Mouse (Mus musculus) left cerebral cortex, postnatal 4 days (tissue): ENCODE measurements around the gene Rab3gap1. TPM values are rescaled to one million over a fixed set of nuclear protein-coding genes. Genes with fewer than 3 reads are reported as not detected.

Source experiments
- DNase-seq: peaks from one replicate; pipeline ENCODE4 v3.0.0-alpha.2; 2022
- intact Hi-C: fragments of 180-260 bp; cut with DNase I; formaldehyde crosslinking; loops from one replicate; pipeline ENCODE4 v1.15.1; 2025
- total RNA-seq, 2 experiments: library from RNA; stranded (reverse); gene quantifications; 2 replicates each; pipeline ENCODE4 v1.2.3; 2021

Gene Rab3gap1
- total RNA-seq = 10 to 100 TPM; 33.0 to 33.1 TPM

- DNase-seq = peak; percentile 90
- intact Hi-C loops = no loop called here
Measured at GRCm38 (mm10) chr1:127868300-127869261, at the start of gene Rab3gap1. Gene Rab3gap1 (plus strand): TSS chr1:127868773.

GRCm38 (mm10) chr1:127827325-127827724 lies 41.2 kb upstream of the Rab3gap1 start:
- no peak for DNase-seq
- intact Hi-C loops = no loop called here

DNA sequence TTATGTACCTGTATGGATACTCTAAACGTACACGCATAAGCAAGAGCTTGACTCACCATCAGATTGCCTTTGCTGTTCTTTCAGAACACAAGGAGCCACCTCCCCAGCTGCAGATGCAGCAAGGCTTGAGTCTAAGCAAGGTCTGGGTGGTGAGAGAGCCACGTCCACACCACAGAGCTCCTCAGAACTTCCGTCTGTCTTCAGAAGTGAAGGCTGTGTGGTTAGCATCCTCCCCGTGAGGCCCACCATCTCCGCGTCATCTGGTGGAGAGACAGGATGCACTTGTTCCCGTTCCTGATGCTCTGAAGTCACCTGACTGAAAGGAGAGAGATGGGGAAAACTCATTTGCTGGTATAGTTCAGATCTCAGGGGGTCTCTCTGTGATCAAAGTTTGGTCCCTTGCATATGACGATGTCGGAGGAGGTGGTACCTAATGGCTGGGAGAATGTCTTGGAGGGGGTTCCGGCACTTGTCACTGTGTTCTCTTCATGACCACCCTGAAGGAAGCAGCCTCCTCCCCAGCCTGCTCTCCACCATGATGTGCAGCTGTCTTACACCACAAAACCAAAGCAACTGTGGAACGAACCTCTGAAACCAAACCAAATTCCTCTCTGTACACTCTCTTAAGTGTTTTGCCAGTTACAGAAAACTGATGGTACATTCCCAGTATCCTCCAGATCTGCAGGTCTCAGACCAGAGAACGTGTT lies 38.2 kb upstream of the Rab3gap1 start:
- intact Hi-C loops = loop anchor here (5.0 kb wide), 1 partner anchor 312 kb away; no protein-coding TSS in a partner anchor
- DNase-seq = no peak

DNA sequence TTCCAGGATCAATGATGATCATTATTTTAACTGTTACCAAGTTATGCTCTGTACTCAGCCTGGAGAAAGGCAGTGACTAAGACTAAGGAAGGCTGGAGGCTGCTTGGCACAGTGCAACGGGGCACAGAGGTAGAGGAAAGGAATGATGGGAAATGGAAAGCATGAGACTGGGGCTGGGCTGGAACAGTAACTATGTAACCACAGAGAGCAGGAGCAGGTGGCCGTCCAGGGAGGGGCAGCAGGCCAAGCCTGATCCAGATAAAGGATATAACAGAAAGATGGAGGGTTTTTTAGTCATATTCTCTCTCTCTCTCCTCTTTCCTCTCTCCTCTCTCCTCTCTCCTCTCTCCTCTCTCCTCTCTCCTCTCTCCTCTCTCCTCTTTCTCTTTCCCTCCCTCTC lies 34.9 kb upstream of the Rab3gap1 start:
- no peak for DNase-seq
- intact Hi-C loops = loop anchor here (5.0 kb wide), 1 partner anchor 309 kb away; no protein-coding TSS in a partner anchor

DNA sequence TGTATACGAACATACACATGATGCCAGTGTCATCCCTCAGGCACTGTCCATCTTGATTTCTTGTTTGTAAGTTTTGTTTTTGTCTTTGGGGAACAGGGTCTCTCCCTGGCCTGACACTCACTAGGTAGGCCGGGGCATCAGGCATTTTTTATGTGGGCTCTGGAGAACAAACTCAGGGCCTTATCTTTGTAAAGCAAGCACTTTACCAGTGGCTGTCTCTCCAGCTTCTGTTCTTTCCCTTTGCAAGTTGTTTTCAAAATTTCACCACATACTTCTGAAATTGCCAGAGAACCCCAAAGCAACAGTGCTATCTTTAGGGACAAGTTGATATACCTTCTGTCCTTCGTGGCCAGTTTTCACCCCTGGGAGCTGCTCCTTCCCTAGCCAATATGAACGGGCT lies 34.4 kb upstream of the Rab3gap1 start:
- no peak for DNase-seq

GRCm38 (mm10) chr1:127836619-127837018 lies 32.0 kb upstream of the Rab3gap1 start:
- intact Hi-C loops = no loop called here

More for the DNA sequence above, 34.4 kb upstream of the Rab3gap1 start:
- intact Hi-C loops = loop anchor here (5.0 kb wide), 1 partner anchor 308 kb away; no protein-coding TSS in a partner anchor

GRCm38 (mm10) chr1:127838602-127839001 lies 30.0 kb upstream of the Rab3gap1 start:
- DNase-seq = no peak
- intact Hi-C loops = no loop called here

More at GRCm38 (mm10) chr1:127836619-127837018, 32.0 kb upstream of the Rab3gap1 start:
- no peak for DNase-seq

GRCm38 (mm10) chr1:127845472-127845871 lies 23.1 kb upstream of the Rab3gap1 start:
- DNase-seq = no peak
- intact Hi-C loops = no loop called here

DNA sequence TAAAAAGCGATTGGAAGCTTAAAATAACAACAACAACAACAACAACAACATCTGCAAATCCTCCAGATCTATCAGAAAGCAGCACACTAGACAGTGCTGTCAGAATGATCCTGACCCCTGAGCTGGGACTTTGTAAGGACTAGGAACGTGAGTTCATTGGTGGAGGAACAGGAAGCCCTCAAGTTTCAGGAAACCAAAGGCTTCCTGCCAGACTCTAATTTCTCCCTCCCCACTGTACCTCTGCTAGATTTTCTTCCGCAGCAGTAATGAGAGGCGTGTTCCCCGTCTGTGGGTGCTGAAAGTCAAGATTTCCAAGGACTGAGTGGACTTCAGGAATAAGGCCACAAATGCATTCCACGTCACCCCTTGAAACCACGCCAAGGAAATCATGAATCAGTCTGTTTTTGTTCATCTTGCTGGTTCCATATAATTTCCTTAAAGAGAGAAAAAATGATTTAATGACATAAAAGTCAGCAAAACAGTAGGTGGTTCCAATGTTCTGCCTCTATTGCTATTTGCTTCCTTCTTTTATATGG lies 18.4 kb upstream of the Rab3gap1 start:
- no peak for DNase-seq
- intact Hi-C loops = no loop called here

- intact Hi-C loops = no loop called here
- DNase-seq = peak; percentile 7
Measured at GRCm38 (mm10) chr1:127854486-127855222, 13.9 kb upstream of the Rab3gap1 start, which contains the start of gene Map3k19. Gene Map3k19 (minus strand): TSS chr1:127855031.

GRCm38 (mm10) chr1:127858945-127859648 lies 9.5 kb upstream of the Rab3gap1 start:
- DNase-seq = no peak
- intact Hi-C loops = no loop called here

DNA sequence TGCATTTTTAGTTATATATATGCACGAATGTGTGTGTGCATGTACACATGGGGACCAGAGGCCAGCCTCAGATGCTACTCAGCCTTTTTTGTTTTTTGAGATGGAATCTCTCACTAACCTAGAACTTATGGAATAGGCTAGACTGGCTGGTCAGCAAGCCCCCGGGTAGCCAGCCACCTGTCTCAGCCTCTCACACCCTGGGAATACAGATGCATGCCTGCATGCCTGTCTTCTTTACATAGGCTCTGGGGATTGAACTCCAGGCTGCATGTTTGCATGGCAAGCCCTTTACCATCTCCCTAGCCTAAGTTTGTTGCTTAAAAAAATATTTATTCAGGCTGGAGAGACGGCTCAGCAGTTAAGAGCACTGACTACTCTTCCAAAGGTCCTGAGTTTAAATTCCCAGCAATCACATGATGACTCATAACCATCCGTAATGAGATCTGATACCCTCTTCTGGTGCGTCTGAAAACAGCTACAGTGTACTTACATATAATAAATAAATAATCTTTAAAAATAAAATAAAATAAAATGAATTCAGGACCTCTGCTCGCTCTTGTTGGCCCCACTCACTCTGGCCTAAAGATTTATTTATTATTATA lies 8.7 kb upstream of the Rab3gap1 start:
- intact Hi-C loops = no loop called here
- DNase-seq = no peak

DNA sequence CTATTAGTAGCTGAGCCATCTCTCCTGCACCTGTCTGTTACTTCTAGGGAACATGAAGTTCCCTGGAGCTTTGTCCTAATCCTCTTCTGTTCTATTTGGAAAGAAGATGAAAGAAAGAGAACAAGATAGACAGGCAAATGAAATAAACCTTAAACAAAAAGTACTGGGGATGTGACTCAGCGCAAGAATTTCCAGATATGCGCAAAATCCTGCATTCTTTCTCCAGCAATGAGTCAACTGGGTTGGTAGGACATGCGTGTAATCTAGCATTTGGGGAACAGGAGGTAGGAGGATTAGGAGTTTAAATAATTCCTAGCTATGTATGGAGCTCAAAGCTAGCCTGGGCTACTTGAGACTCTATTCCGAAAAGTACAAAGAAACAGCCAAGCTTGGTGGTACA lies 8.1 kb upstream of the Rab3gap1 start:
- DNase-seq = no peak
- intact Hi-C loops = no loop called here

GRCm38 (mm10) chr1:127861900-127862299 lies 6.7 kb upstream of the Rab3gap1 start:
- intact Hi-C loops = no loop called here

DNA sequence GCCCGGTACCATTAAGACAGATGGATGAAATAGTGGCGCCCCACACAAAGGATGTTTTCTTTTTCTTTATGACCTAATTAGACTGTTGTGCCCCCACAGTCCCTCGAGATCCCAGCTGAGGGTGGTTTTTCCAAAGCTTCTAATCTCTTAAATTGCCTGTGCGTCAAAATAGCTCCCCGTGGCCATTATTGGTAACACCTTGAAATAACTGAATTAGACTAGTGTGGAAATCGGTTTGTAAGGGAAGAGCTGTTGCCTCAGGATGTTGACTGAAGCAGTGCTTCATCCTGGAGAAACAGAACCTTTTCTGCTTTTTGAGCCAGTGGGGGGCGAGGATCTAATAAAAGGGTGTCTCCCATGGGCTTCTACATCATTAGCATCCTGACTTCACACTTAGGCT lies 4.8 kb upstream of the Rab3gap1 start:
- no peak for DNase-seq
- intact Hi-C loops = no loop called here

More at GRCm38 (mm10) chr1:127861900-127862299, 6.7 kb upstream of the Rab3gap1 start:
- DNase-seq = no peak

- no peak for DNase-seq
- intact Hi-C loops = no loop called here
Measured at GRCm38 (mm10) chr1:127869276-127869675, 703 bp downstream of the Rab3gap1 start.

DNA sequence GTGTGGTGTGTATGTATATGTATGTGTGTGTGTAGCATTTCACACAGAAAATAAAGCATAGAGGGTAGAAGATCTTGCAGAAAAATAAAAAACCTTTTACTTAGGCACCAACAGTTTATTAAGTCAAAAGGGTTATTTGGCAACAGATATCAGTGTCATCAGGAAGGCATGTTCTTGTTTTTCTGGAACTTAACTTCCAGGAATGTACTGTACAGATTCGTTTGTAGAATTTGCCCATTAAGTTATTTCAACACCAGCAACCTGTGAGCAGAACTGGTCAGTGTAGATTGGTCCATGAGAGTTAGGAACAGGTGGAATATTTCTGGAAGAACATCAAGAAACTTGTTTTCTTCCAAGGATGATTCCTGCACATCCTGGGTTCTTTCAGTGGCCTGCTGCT lies 30.8 kb downstream of the Rab3gap1 start:
- intact Hi-C loops = no loop called here
- no peak for DNase-seq

DNA sequence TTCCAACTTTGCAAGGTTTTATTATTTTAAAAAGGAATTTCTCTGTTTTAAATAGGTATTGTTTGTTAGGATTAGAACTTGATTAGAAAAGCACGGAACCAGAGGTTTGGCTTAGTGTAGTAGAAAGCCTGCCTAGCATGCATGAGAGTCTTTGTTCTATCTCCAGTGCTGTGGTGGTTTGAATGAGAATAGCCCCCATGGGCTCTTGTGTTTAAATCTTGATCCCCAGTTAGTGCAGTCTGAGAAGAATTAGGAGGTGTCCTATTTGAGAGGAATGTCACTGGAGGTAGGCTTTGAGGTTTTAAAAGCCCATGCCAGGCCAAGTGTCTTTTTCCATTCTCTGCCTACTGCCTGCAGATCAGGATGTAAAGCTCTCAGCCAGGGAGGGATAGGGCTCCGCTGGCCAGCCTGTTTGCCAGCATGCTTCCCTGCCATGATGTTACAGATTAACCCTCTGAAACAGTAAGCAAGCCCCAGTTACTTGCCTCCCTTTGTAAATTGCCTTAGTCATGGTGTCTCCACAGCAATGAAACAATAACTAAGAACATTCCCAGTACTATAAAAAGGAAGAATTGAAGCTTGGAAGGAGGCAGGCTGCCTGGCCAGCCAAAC lies 36.3 kb downstream of the Rab3gap1 start:
- intact Hi-C loops = no loop called here
- DNase-seq = no peak

DNA sequence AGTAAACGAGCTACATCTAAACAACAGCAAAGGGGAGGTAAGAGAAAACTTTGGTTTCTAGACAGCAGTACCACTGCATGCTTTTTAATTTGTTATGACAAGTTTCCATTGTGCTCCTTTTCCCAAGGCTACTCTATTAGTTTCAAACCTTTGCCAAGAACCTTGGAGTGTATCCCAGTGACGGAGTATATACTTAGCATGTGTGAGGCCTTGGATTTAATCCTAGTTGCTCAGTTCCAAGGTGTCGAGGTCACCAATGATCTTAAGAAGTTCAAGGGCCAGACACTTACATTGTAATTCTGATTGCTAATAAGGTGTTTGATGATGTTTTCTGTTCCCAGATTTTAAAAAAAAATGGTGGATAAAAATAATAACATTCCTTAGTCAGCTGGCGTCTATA lies 44.5 kb downstream of the Rab3gap1 start:
- intact Hi-C loops = no loop called here
- DNase-seq = no peak
